Mouse (Mus musculus): ENCODE measurements at regions not wholly inside any gene's neighbourhood (a gene's known extent, or its start where the extent isn't known, plus 50 kb on each side); places are given as distances from the start of the nearest gene placed in this dataset.
A peak's percentile ranks its signal among the peaks of the same experiment; 100 is the strongest.

GRCm38 (mm10) chrX:99593872-99594487, 122.9 kb upstream of the Pja1 start:
- 22% methylated on average over 21 of the region's 28 CpGs for WGBS (ENCODE audit: insufficient replicate concordance)
- Histone ChIP-seq H3K4me2 (0 out of 2 replicates have a peak overlapping the region, but pooled peaks have one; percentile 6), H3K9me3 (replicated peaks) (no peaks in the 10 kb centered on the region), H3K36me3 (no peaks in the 10 kb centered on the region), H3K27me3 (peaks cover 17% of the 10 kb centered on the region), H3K4me3 (replicated peaks) (no peak overlapping the region), H3K9ac (no peak overlapping the region), H3K27ac (no peak overlapping the region), H3K4me1 (replicated peaks) (no peaks in the 10 kb centered on the region)
- DNase-seq, result no peak
- no peak for ATAC-seq (ENCODE audit: low read depth)

- H3K4me1 ChIP-seq (replicated peaks), result no peaks in the 10 kb centered on the region
- no peak overlapping the region for H3K27ac ChIP-seq
- no peak overlapping the region for H3K9ac ChIP-seq
- H3K4me3 ChIP-seq (replicated peaks), result no peak overlapping the region
- H3K36me3 ChIP-seq, result no peaks in the 10 kb centered on the region
- H3K9me3 ChIP-seq (replicated peaks), result no peaks in the 10 kb centered on the region
- peaks cover 17% of the 10 kb centered on the region for H3K27me3 ChIP-seq
- DNase-seq (no peak), ATAC-seq (ENCODE audit: low read depth) (no peak)
- WGBS (ENCODE audit: insufficient replicate concordance), result 46% methylated on average over 11 of the region's 11 CpGs
- no peak overlapping the region for H3K4me2 ChIP-seq
Observed at GRCm38 (mm10) chrX:99592980-99593379, 121.9 kb upstream of the Pja1 start.

GRCm38 (mm10) chrX:99587284-99587683, 116.2 kb upstream of the Pja1 start:
- DNase-seq (no peak), ATAC-seq (ENCODE audit: low read depth) (no peak)
- no peaks in the 10 kb centered on the region for H3K36me3 ChIP-seq
- H3K4me1 ChIP-seq (replicated peaks), result no peaks in the 10 kb centered on the region
- no peak overlapping the region for H3K4me2 ChIP-seq
- 32% methylated on average over 2 of the region's 2 CpGs for WGBS (ENCODE audit: insufficient replicate concordance)
- H3K9ac ChIP-seq, result no peak overlapping the region
- H3K4me3 ChIP-seq (replicated peaks), result no peak overlapping the region
- no peak overlapping the region for H3K27ac ChIP-seq
- H3K9me3 ChIP-seq (replicated peaks), result no peaks in the 10 kb centered on the region
- H3K27me3 ChIP-seq, result peaks cover 3% of the 10 kb centered on the region

- no peaks in the 10 kb centered on the region for H3K9me3 ChIP-seq (replicated peaks)
- WGBS (ENCODE audit: insufficient replicate concordance), result 70% methylated on average over 11 of the region's 11 CpGs
- ATAC-seq (ENCODE audit: low read depth), result no peak
- no peak overlapping the region for H3K4me2 ChIP-seq
- DNase-seq, result no peak
- H3K9ac ChIP-seq, result no peak overlapping the region
- no peaks in the 10 kb centered on the region for H3K36me3 ChIP-seq
- H3K4me1 ChIP-seq (replicated peaks), result no peaks in the 10 kb centered on the region
- no peak overlapping the region for H3K4me3 ChIP-seq (replicated peaks)
- H3K27ac ChIP-seq, result no peak overlapping the region
- H3K27me3 ChIP-seq, result peaks cover 3% of the 10 kb centered on the region
Observed at GRCm38 (mm10) chrX:99586282-99586681, 115.2 kb upstream of the Pja1 start.

GRCm38 (mm10) chrX:99585703-99586102, 114.6 kb upstream of the Pja1 start:
- H3K27me3 ChIP-seq, result peaks cover 7% of the 10 kb centered on the region
- ATAC-seq (ENCODE audit: low read depth), result no peak

GRCm38 (mm10) chrX:99582611-99583010, 111.5 kb upstream of the Pja1 start:
- DNase-seq (no peak), ATAC-seq (ENCODE audit: low read depth) (no peak)
- H3K27me3 ChIP-seq, result peaks cover 7% of the 10 kb centered on the region; the same call in 1 of the 2 replicates
- WGBS (ENCODE audit: insufficient replicate concordance), result 84% methylated on average over 9 of the region's 9 CpGs
- H3K4me3 ChIP-seq (replicated peaks), result no peak overlapping the region
- no peaks in the 10 kb centered on the region for H3K9me3 ChIP-seq (replicated peaks)
- no peaks in the 10 kb centered on the region for H3K36me3 ChIP-seq
- H3K4me1 ChIP-seq (replicated peaks), result no peaks in the 10 kb centered on the region
- H3K9ac ChIP-seq, result no peak overlapping the region
- no peak overlapping the region for H3K27ac ChIP-seq
- no peak overlapping the region for H3K4me2 ChIP-seq

More at GRCm38 (mm10) chrX:99585703-99586102, 114.6 kb upstream of the Pja1 start:
- H3K9ac ChIP-seq, result no peak overlapping the region
- no peaks in the 10 kb centered on the region for H3K4me1 ChIP-seq (replicated peaks)
- 34% methylated on average over 3 of the region's 3 CpGs for WGBS (ENCODE audit: insufficient replicate concordance)
- H3K4me2 ChIP-seq, result no peak overlapping the region
- DNase-seq, result no peak
- H3K36me3 ChIP-seq, result no peaks in the 10 kb centered on the region
- H3K4me3 ChIP-seq (replicated peaks), result no peak overlapping the region
- no peaks in the 10 kb centered on the region for H3K9me3 ChIP-seq (replicated peaks)
- no peak overlapping the region for H3K27ac ChIP-seq

- H3K4me3 ChIP-seq (replicated peaks), result no peak overlapping the region
- H3K4me2 ChIP-seq, result no peak overlapping the region
- DNase-seq (no peak), ATAC-seq (ENCODE audit: low read depth) (no peak)
- no peak overlapping the region for H3K9ac ChIP-seq
- peaks cover 7% of the 10 kb centered on the region; the same call in 1 of the 2 replicates for H3K27me3 ChIP-seq
- WGBS (ENCODE audit: insufficient replicate concordance), result 40% methylated on average over 10 of the region's 10 CpGs
- H3K4me1 ChIP-seq (replicated peaks), result no peaks in the 10 kb centered on the region
- H3K27ac ChIP-seq, result no peak overlapping the region
- no peaks in the 10 kb centered on the region for H3K36me3 ChIP-seq
- H3K9me3 ChIP-seq (replicated peaks), result no peaks in the 10 kb centered on the region
Observed at GRCm38 (mm10) chrX:99581632-99582466, 110.8 kb upstream of the Pja1 start.

- WGBS (ENCODE audit: insufficient replicate concordance), result 39% methylated on average over 4 of the region's 4 CpGs
- H3K4me3 ChIP-seq (replicated peaks), result no peak overlapping the region
Observed at GRCm38 (mm10) chrX:99579206-99579605, 108.1 kb upstream of the Pja1 start.

GRCm38 (mm10) chrX:99578796-99579195, 107.7 kb upstream of the Pja1 start:
- Histone ChIP-seq H3K36me3 (no peaks in the 10 kb centered on the region), H3K27me3 (peaks cover 13% of the 10 kb centered on the region; the same call in 1 of the 2 replicates), H3K27ac (no peak overlapping the region), H3K9ac (no peak overlapping the region), H3K4me1 (replicated peaks) (no peaks in the 10 kb centered on the region), H3K9me3 (replicated peaks) (no peaks in the 10 kb centered on the region), H3K4me2 (no peak overlapping the region), H3K4me3 (replicated peaks) (no peak overlapping the region)
- 44% methylated on average over 2 of the region's 2 CpGs for WGBS (ENCODE audit: insufficient replicate concordance)
- ATAC-seq (ENCODE audit: low read depth) (no peak), DNase-seq (no peak)

More at GRCm38 (mm10) chrX:99579206-99579605, 108.1 kb upstream of the Pja1 start:
- no peaks in the 10 kb centered on the region for H3K9me3 ChIP-seq (replicated peaks)
- H3K36me3 ChIP-seq, result no peaks in the 10 kb centered on the region
- ATAC-seq (ENCODE audit: low read depth), result no peak
- DNase-seq, result no peak
- no peak overlapping the region for H3K4me2 ChIP-seq
- no peaks in the 10 kb centered on the region for H3K4me1 ChIP-seq (replicated peaks)
- no peak overlapping the region for H3K9ac ChIP-seq
- H3K27ac ChIP-seq, result no peak overlapping the region
- peaks cover 13% of the 10 kb centered on the region; the same call in 1 of the 2 replicates for H3K27me3 ChIP-seq

- H3K27me3 ChIP-seq, result peaks cover 16% of the 10 kb centered on the region
- WGBS (ENCODE audit: insufficient replicate concordance), result 46% methylated on average over 5 of the region's 5 CpGs
- H3K4me2 ChIP-seq, result no peak overlapping the region
- ATAC-seq (ENCODE audit: low read depth) (0 out of 2 replicates have a peak, but pooled peaks have one; percentile 18), DNase-seq (no peak)
- H3K9ac ChIP-seq, result no peak overlapping the region
- H3K27ac ChIP-seq, result no peak overlapping the region
- no peaks in the 10 kb centered on the region for H3K4me1 ChIP-seq (replicated peaks)
- H3K36me3 ChIP-seq, result no peaks in the 10 kb centered on the region
- H3K4me3 ChIP-seq (replicated peaks), result no peak overlapping the region
- no peaks in the 10 kb centered on the region for H3K9me3 ChIP-seq (replicated peaks)
Observed at GRCm38 (mm10) chrX:99575105-99575504, 104.0 kb upstream of the Pja1 start.

GRCm38 (mm10) chrX:99574441-99575103, 103.5 kb upstream of the Pja1 start:
- 0 out of 2 replicates have a peak, but pooled peaks have one; percentile 10 for ATAC-seq (ENCODE audit: low read depth)
- no peak overlapping the region for H3K9ac ChIP-seq
- no peak overlapping the region for H3K27ac ChIP-seq
- 0 out of 2 replicates have a peak overlapping the region, but pooled peaks have one; percentile 18 for H3K4me3 ChIP-seq (replicated peaks)
- H3K36me3 ChIP-seq, result no peaks in the 10 kb centered on the region
- WGBS (ENCODE audit: insufficient replicate concordance), result 22% methylated on average over 16 of the region's 18 CpGs
- no peaks in the 10 kb centered on the region for H3K9me3 ChIP-seq (replicated peaks)
- H3K4me1 ChIP-seq (replicated peaks), result no peaks in the 10 kb centered on the region
- peaks cover 16% of the 10 kb centered on the region for H3K27me3 ChIP-seq
- peak; percentile 4 for DNase-seq
- H3K4me2 ChIP-seq, result peak overlapping the region; percentile 50
